Mouse (Mus musculus) lung, embryonic 14.5 days (tissue): ENCODE results near the gene 4930579F01Rik. TPM values are rescaled to one million over a fixed set of nuclear protein-coding genes. Genes with fewer than 3 reads are reported as not detected.

Experiments used
- ATAC-seq: fragments of 200-750 bp; cut with Nextera tagmentation; 2 replicates; pipeline ENCODE4 v1.8.0; 2017; ENCODE audit warnings: mild to moderate bottlenecking, moderate TSS enrichment, moderate library complexity; ENCODE audit not compliant: insufficient read depth
- DNase-seq: peaks from one replicate; pipeline ENCODE4 v3.0.0-alpha.2; 2015
- H3K27ac ChIP-seq: fragments of 300-500 bp; sonication (generic); 2 replicates; pipeline ENCODE4 v1.5.1; 2014; ENCODE audit warnings: low read depth, mild to moderate bottlenecking, moderate library complexity
- H3K27me3 ChIP-seq: fragments of 300-500 bp; sonication (generic); 2 replicates; pipeline ENCODE4 v1.6.1; 2014; ENCODE audit warnings: low read length, control low read depth; ENCODE audit not compliant: insufficient read depth
- H3K36me3 ChIP-seq: fragments of 300-500 bp; sonication (generic); 2 replicates; pipeline ENCODE4 v1.6.1; 2014; ENCODE audit warnings: control low read depth; ENCODE audit not compliant: insufficient read depth
- H3K4me1 ChIP-seq: fragments of 300-500 bp; sonication (generic); 2 replicates; pipeline ENCODE4 v1.6.1; 2014; ENCODE audit warnings: antibody characterized with exemption, control low read depth; ENCODE audit not compliant: insufficient read depth
- H3K4me2 ChIP-seq: fragments of 300-500 bp; sonication (generic); 2 replicates; pipeline ENCODE4 v1.6.1; 2014; ENCODE audit warnings: mild to moderate bottlenecking
- H3K4me3 ChIP-seq: fragments of 300-500 bp; sonication (generic); 2 replicates; pipeline ENCODE4 v1.5.1; 2014; ENCODE audit warnings: low read depth, low read length
- H3K9ac ChIP-seq: fragments of 300-500 bp; sonication (generic); 2 replicates; pipeline ENCODE4 v1.6.1; 2014
- H3K9me3 ChIP-seq: fragments of 300-500 bp; sonication (generic); 2 replicates; pipeline ENCODE4 v1.6.1; 2016; ENCODE audit warnings: low read depth, low read length, control low read depth
- CTCF ChIP-seq: IDR thresholded peaks from 2 replicates; pipeline ENCODE4 v1.5.1; 2016; ENCODE audit warnings: antibody characterized with exemption, low read depth
- WGBS: fragments of 180-500 bp; shearing (Covaris S2); extraction: QIAGEN DNeasy Blood & Tissue Kit; methylation state at CpG from one replicate; pipeline ENCODE4 v1.1.7; 2014; 5-methylcytosine and 5-hydroxymethylcytosine counted together
- polyA plus RNA-seq: library from polyadenylated mRNA; unstranded; fragments of >200 nt; fragmentation: Nextera tagmentation; extraction: Ambion mirVana; gene quantifications from 2 replicates; pipeline ENCODE4 v1.2.1, GENCODE M21; 2014

The 4930579F01Rik gene
- polyA plus RNA-seq, 1 experiment from 2014 or later, result 0.37 TPM

DNA sequence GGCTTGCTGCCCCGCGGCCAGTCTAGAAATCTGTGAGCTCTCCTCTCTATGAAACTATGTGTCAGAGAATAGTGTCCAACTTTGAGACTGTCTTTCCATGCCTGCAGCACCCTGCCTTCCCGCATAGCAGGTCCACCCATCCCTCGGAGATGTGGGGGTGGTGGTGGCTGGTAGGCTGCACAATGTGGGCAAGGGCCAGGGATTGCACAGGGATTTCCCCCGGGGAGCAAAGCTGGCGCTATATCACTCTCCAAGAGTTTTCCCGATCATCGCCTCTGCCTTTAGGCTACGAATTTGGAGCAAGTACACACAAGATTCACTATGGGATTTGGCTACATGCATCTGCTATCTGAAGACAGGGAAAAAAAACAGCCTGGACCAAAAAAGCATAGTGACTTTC, 3.9 kb upstream of the 4930579F01Rik start:
- Histone ChIP-seq H3K4me1 (no peaks in the 10 kb centered on the region), H3K9ac (no peak overlapping the region), H3K4me2 (no peak overlapping the region), H3K9me3 (no peaks in the 10 kb centered on the region), H3K27me3 (no peaks in the 10 kb centered on the region), H3K36me3 (no peaks in the 10 kb centered on the region), H3K27ac (peak overlapping the region; percentile 18; the same call in 1 of the 2 replicates), H3K4me3 (no peak overlapping the region)
- 67% methylated on average over 9 of the region's 9 CpGs for WGBS
- TF ChIP-seq CTCF, result no peak
- ATAC-seq (peak; percentile 29; the same call in 1 of the 2 replicates), DNase-seq (no peak)

DNA sequence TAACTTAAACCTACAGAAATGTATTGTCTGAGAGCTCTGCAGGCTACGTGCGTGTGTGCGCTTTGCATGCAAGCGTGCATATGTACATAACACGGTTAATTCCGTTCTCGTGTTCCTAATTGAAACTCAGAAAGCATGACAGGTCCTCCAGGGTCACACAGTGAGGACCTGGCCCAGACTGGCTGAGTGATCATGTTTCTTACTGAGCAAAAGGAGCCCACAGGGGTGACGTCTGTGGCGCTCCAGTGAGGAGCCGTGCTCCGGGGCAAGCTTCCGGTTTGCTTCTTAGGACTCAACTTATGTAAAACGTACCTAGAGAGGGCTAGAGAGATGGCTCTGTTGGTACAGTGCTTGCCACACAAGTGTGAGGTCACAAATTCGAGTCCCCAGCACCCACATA, 3.5 kb upstream of the 4930579F01Rik start:
- WGBS, result 79% methylated on average over 14 of the region's 14 CpGs
- no peak overlapping the region for H3K4me3 ChIP-seq
- no peak overlapping the region for H3K9ac ChIP-seq
- no peak for TF ChIP-seq CTCF
- no peaks in the 10 kb centered on the region for H3K9me3 ChIP-seq
- no peaks in the 10 kb centered on the region for H3K27me3 ChIP-seq
- DNase-seq (no peak), ATAC-seq (no peak)
- no peaks in the 10 kb centered on the region for H3K36me3 ChIP-seq
- H3K4me1 ChIP-seq, result no peaks in the 10 kb centered on the region
- H3K27ac ChIP-seq, result no peak overlapping the region
- H3K4me2 ChIP-seq, result no peak overlapping the region

DNA sequence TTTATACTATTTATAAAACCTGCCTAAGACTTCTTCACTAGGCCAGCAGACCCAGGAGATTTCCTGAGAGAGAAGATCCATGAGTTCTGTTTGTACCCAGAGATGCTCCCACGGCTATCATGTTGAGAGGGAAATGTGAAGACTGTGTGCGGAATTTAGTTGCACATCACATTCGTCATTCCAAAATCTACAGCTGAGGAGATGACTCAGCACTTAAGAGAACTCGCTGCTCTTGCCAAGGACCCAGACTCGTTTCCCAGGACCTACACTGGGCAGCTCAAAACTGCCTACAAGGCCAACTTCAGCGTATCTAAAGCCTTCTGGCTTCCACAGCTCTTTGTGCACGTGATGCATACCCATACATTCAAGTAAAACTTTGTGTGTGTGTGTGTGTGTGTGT, 1.4 kb downstream of the 4930579F01Rik start:
- ATAC-seq, result no peak
- no peak for TF ChIP-seq CTCF
- Histone ChIP-seq H3K27me3 (no peaks in the 10 kb centered on the region), H3K27ac (no peak overlapping the region), H3K36me3 (no peaks in the 10 kb centered on the region), H3K9me3 (no peaks in the 10 kb centered on the region), H3K4me2 (no peak overlapping the region), H3K9ac (no peak overlapping the region), H3K4me3 (no peak overlapping the region), H3K4me1 (no peaks in the 10 kb centered on the region)
- 62% methylated on average over 7 of the region's 7 CpGs for WGBS
- peak; percentile 49 for DNase-seq

DNA sequence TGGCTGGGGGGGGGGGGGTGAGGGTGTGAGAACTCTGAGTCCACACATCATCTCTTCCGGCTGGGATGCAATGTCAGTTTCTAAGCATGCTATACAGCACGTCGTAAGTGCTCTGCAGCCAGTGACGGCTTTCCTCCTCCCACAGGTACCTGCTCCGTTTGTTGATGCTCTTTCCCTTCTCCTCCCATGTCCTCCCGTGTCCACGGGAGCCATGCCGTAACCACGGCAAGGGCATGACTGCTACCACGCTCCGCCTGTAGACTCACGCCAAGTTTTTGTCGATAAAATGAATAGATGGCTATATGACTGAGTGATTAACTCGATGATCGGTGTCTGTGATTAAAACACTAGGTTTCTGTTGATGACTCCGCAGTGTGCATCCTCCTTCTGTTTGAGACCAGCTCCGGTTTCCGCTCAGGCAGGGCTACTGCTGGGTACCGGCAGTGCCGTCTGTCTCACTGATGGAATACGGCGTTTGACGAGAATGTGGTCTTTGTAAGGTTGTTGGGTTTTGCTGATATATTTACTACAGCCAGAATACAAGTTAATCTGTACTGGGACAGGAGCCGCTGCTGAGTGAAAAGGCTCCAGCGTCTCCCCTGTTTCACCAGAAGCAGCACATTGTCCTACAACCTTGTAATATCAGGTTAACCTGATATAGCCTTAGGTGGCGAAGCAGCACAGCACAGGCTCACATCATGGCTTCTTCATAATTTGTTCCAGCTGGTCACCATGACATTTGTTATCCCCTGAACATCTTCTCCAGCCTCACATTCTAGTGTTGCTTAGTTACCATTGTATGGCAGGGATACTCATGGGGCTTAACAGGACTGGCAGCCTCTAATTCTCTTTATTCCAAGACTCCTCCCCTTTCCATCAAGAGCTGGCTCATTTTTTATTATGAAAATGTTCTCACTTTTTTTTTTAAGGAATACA, 7.4 kb downstream of the 4930579F01Rik start:
- 86% methylated on average over 26 of the region's 26 CpGs for WGBS
- no peaks in the 10 kb centered on the region for H3K4me1 ChIP-seq
- no peaks in the 10 kb centered on the region for H3K27me3 ChIP-seq
- DNase-seq (no peak), ATAC-seq (no peak)
- no peak overlapping the region for H3K27ac ChIP-seq
- H3K4me2 ChIP-seq, result no peak overlapping the region
- H3K4me3 ChIP-seq, result no peak overlapping the region
- H3K36me3 ChIP-seq, result no peaks in the 10 kb centered on the region
- H3K9me3 ChIP-seq, result no peaks in the 10 kb centered on the region
- no peak overlapping the region for H3K9ac ChIP-seq
- TF ChIP-seq CTCF, result no peak

DNA sequence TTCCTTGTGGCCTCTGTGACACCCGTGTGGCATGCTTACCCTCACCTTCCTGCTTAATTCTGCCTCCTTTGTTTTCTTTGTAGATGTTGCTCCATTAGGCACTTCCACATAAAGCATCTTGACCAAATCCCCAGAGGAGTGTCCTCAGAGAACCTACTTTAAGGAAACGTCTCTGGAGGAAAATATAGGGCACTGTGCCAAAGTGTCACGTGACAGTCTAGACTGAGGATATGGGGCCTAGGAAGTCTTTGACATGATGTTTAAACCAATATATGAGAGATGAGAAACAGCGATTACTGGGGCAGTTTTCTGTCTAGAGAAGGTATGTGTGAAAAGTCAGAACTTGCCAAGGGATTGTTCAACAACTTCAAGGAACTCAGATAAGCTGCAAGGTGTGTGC, 8.3 kb downstream of the 4930579F01Rik start:
- no peak overlapping the region for H3K4me3 ChIP-seq
- DNase-seq (peak; percentile 83), ATAC-seq (peak; percentile 47; the same call in 1 of the 2 replicates)
- H3K36me3 ChIP-seq, result no peaks in the 10 kb centered on the region
- no peak for TF ChIP-seq CTCF
- no peak overlapping the region for H3K27ac ChIP-seq
- H3K4me2 ChIP-seq, result no peak overlapping the region
- H3K9ac ChIP-seq, result no peak overlapping the region
- H3K9me3 ChIP-seq, result no peaks in the 10 kb centered on the region
- 25% methylated on average over 4 of the region's 4 CpGs for WGBS
- H3K4me1 ChIP-seq, result no peaks in the 10 kb centered on the region
- H3K27me3 ChIP-seq, result no peaks in the 10 kb centered on the region

DNA sequence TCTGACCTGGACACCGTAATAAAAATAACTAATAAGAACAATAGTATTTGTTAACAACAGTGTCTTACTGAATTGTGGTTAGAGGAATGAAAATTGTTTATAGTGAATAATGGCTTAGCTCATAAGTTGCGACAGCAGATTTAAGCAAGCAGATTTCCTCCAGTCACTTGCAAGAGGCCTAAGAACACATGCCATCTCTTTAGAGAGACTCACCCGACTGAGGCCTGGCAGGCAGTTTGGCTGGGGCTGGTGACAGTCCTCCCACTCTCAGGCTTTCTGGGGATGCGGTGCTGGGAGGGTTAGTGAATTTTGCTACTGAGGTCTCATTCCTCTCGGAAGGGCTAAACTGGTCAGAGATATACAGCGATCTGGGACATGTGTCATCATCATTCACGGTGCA, 10.3 kb downstream of the 4930579F01Rik start:
- H3K9ac ChIP-seq, result no peak overlapping the region
- no peak overlapping the region for H3K27ac ChIP-seq
- ATAC-seq, result no peak
- no peaks in the 10 kb centered on the region for H3K9me3 ChIP-seq
- no peak for TF ChIP-seq CTCF
- H3K36me3 ChIP-seq, result no peaks in the 10 kb centered on the region
- 71% methylated on average over 7 of the region's 7 CpGs for WGBS
- no peaks in the 10 kb centered on the region for H3K27me3 ChIP-seq
- no peak for DNase-seq
- no peak overlapping the region for H3K4me3 ChIP-seq
- no peaks in the 10 kb centered on the region for H3K4me1 ChIP-seq
- no peak overlapping the region for H3K4me2 ChIP-seq

DNA sequence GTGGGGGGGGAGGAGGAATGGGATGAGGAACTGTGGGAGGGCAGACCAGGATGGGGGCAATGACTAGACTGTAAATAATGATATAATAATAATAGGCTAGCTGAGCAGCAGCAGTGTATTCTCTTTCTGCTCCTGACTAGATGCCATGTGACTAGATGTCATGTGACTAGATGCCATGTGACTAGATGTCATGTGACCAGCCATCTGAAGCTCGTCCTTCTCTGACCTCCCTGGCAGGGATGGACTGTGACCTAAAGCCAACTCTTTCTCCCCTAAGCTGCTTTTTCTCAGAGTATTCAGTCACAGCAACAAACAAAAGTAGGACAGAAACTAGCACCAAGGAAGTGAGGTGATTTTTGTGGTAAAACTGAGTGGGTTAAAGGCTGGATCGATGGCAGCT, 11.6 kb downstream of the 4930579F01Rik start:
- H3K4me3 ChIP-seq, result no peak overlapping the region
- no peak overlapping the region for H3K9ac ChIP-seq
- H3K4me2 ChIP-seq, result no peak overlapping the region
- TF ChIP-seq CTCF, result no peak
- no peak overlapping the region for H3K27ac ChIP-seq
- H3K27me3 ChIP-seq, result no peaks in the 10 kb centered on the region
- H3K4me1 ChIP-seq, result no peaks in the 10 kb centered on the region
- no peaks in the 10 kb centered on the region for H3K9me3 ChIP-seq
- no peak for DNase-seq
- ATAC-seq, result no peak
- H3K36me3 ChIP-seq, result no peaks in the 10 kb centered on the region
- 79% methylated on average over 2 of the region's 2 CpGs for WGBS
